Mouse (Mus musculus) c-Kit-positive CD71-negative TER-119-negative erythroid progenitor cells, embryonic 14.5 days (primary cell): ENCODE results near the gene Hapln3.

ENCODE experiments used
- DNase-seq: peaks from one replicate; pipeline ENCODE4 v3.0.0-alpha.2; 2013; ENCODE audit warnings: low read depth

Gene Hapln3

GRCm38 (mm10) chr7:79130843-79131444, at the start of gene Hapln3:
Hapln3 (minus strand) TSS chr7:79131018.
- DNase-seq: no peak

- DNase-seq: no peak
Observed at GRCm38 (mm10) chr7:79173800-79174199, 43.0 kb upstream of the Hapln3 start.

- no peak for DNase-seq
Observed at GRCm38 (mm10) chr7:79171782-79172181, 41.0 kb upstream of the Hapln3 start.

- no peak for DNase-seq
Observed at GRCm38 (mm10) chr7:79167006-79167562, 36.3 kb upstream of the Hapln3 start.

- DNase-seq: no peak
Observed at GRCm38 (mm10) chr7:79159406-79159805, 28.6 kb upstream of the Hapln3 start.

GRCm38 (mm10) chr7:79149522-79149921, 18.7 kb upstream of the Hapln3 start:
- DNase-seq: no peak

GRCm38 (mm10) chr7:79148711-79149266, 18.0 kb upstream of the Hapln3 start, which contains the start of gene Mfge8:
Mfge8 (minus strand) TSS chr7:79149060.
- peak; percentile 75 for DNase-seq

GRCm38 (mm10) chr7:79147931-79148653, 17.3 kb upstream of the Hapln3 start:
- no peak for DNase-seq

GRCm38 (mm10) chr7:79147011-79147837, 16.4 kb upstream of the Hapln3 start:
- no peak for DNase-seq

- DNase-seq: peak; percentile 55
Observed at GRCm38 (mm10) chr7:79140897-79141296, 10.1 kb upstream of the Hapln3 start.

GRCm38 (mm10) chr7:79139891-79140591, 9.2 kb upstream of the Hapln3 start:
- no peak for DNase-seq

- DNase-seq: no peak
Observed at GRCm38 (mm10) chr7:79139328-79139824, 8.6 kb upstream of the Hapln3 start.

GRCm38 (mm10) chr7:79133391-79133790, 2.6 kb upstream of the Hapln3 start:
- DNase-seq: no peak

- DNase-seq: no peak
Observed at GRCm38 (mm10) chr7:79130385-79130784, 433 bp downstream of the Hapln3 start.

GRCm38 (mm10) chr7:79129883-79130282, 935 bp downstream of the Hapln3 start:
- no peak for DNase-seq

GRCm38 (mm10) chr7:79123465-79123864, 7.4 kb downstream of the Hapln3 start:
- no peak for DNase-seq

GRCm38 (mm10) chr7:79113848-79114247, 17.0 kb downstream of the Hapln3 start:
- DNase-seq: no peak

- DNase-seq: no peak
Observed at GRCm38 (mm10) chr7:79096492-79096891, 34.3 kb downstream of the Hapln3 start.

GRCm38 (mm10) chr7:79089111-79089510, 41.7 kb downstream of the Hapln3 start:
- peak; percentile 7 for DNase-seq

GRCm38 (mm10) chr7:79080572-79081399, 50.0 kb downstream of the Hapln3 start:
- DNase-seq: peak; percentile 34
